Mouse (Mus musculus) embryonic facial prominence, embryonic 10.5 days (tissue): ENCODE measurements around the gene Spdya. TPM values are rescaled to one million over a fixed set of nuclear protein-coding genes. Genes with fewer than 3 reads are reported as not detected.

ENCODE experiments used
- DNase-seq: peaks from one replicate; pipeline ENCODE4 v3.0.0-alpha.2; 2017; ENCODE audit warnings: low spot score
- H3K27ac ChIP-seq: fragments of 300-500 bp; sonication (generic); replicated peaks from 2 replicates; pipeline ENCODE4 v1.5.1; 2016; ENCODE audit warnings: mild to moderate bottlenecking
- H3K27me3 ChIP-seq: fragments of 300-500 bp; sonication (generic); replicated peaks from 2 replicates; pipeline ENCODE4 v1.6.1; 2016; ENCODE audit warnings: low read depth, mild to moderate bottlenecking; ENCODE audit not compliant: poor library complexity, severe bottlenecking
- H3K36me3 ChIP-seq: fragments of 300-500 bp; sonication (generic); replicated peaks from 2 replicates; pipeline ENCODE4 v1.6.1; 2016; ENCODE audit warnings: mild to moderate bottlenecking, moderate library complexity
- H3K4me1 ChIP-seq: fragments of 300-500 bp; sonication (generic); 2 replicates; pipeline ENCODE4 v1.6.1; 2016
- H3K4me3 ChIP-seq: fragments of 300-500 bp; sonication (generic); 2 replicates; pipeline ENCODE4 v1.5.1; 2016; ENCODE audit warnings: mild to moderate bottlenecking, moderate library complexity
- H3K9me3 ChIP-seq: fragments of 300-500 bp; sonication (generic); 2 replicates; pipeline ENCODE4 v1.6.1; 2016; ENCODE audit warnings: mild to moderate bottlenecking
- WGBS: fragments of 180-500 bp; shearing (Covaris S2); methylation state at CpG from one replicate; pipeline ENCODE4 v1.1.7; 2016; 5-methylcytosine and 5-hydroxymethylcytosine counted together
- polyA plus RNA-seq: library from polyadenylated mRNA; unstranded; fragments of >200 nt; fragmentation: Nextera tagmentation; extraction: Ambion mirVana; gene quantifications from 2 replicates; pipeline ENCODE4 v1.2.1, GENCODE M21; 2016

Gene Spdya
- polyA plus RNA-seq, 1 experiment from 2014 or later = 0.87 TPM

DNA sequence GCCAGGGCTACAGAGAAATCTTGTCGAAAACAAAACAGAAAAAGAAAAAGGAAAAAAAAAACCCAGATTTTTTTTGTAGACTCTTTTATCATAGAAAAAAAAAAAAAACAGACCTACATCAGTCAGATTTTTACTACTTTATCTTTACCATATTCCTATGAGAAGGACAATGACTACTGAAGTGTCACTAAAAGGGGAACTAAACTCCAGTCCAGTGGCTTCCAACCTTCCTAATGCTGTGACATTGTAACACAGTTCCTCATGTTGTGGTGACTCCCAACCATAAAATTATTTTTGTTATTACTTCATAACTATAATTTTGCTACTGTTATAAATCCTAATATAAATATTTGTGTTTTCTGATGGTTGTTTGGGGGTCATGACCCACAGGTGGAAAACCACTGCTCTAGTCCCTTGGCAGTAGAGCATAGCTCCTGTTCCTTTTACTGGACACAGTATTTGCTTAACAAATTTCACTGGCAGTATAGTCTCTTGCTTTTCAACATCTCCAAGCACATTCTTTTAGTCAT, 27.4 kb downstream of the Spdya start:
- H3K27me3 ChIP-seq = no peaks in the 10 kb centered on the region
- H3K4me1 ChIP-seq = no peaks in the 10 kb centered on the region
- H3K4me3 ChIP-seq = no peak overlapping the region
- DNase-seq = no peak
- H3K9me3 ChIP-seq = no peaks in the 10 kb centered on the region
- no peaks in the 10 kb centered on the region for H3K36me3 ChIP-seq
- no peak overlapping the region for H3K27ac ChIP-seq
- 83% methylated on average over 1 of the region's 1 CpGs for whole genome bisulfite sequencing

DNA sequence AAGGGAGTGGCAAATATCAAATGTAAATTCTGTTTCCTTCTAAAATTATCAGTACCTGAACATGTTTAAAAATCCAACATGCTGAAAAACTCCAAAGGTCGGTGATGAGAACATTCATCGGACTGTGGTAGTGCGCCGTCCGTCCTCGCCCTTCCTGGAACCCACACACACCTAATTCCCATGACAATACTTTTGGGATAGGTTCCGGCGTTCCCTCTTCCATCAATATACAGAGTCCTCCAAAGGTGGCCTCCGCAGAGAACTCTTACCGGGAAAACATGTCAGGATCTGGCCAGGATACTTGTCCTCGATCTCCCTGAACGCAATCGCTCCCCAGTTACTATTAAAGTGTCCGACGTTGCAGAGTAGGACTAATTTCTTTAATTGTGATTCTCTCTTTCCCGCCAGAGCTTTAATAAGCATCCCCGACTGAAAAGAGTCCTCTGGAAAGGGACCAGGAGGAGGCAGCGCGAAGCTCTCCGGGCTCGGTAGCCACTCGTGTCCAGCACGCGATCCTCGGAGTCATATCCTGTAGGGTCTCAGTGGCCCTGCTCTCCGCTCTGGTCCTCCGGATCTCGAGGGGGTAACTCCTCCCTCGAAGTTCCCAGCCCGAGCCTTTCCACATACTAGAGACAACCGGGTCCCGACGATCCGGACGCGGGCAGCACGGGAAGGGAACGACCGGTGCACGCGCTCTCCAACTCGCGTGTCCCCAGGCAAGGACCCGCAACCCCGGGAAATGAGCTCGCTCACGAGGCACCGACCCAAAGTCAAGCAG, 46.2 kb downstream of the Spdya start:
- peak; percentile 11 for DNase-seq
- peaks cover under 1% of the 10 kb centered on the region for H3K36me3 ChIP-seq
- peaks cover 9% of the 10 kb centered on the region; the same call in 1 of the 2 replicates for H3K27me3 ChIP-seq
- H3K4me3 ChIP-seq = peak overlapping the region; percentile 70
- peak overlapping the region; percentile 82 for H3K27ac ChIP-seq
- H3K4me1 ChIP-seq = peaks cover 36% of the 10 kb centered on the region
- no peaks in the 10 kb centered on the region for H3K9me3 ChIP-seq
- WGBS = under 1% methylated on average over 48 of the region's 48 CpGs

DNA sequence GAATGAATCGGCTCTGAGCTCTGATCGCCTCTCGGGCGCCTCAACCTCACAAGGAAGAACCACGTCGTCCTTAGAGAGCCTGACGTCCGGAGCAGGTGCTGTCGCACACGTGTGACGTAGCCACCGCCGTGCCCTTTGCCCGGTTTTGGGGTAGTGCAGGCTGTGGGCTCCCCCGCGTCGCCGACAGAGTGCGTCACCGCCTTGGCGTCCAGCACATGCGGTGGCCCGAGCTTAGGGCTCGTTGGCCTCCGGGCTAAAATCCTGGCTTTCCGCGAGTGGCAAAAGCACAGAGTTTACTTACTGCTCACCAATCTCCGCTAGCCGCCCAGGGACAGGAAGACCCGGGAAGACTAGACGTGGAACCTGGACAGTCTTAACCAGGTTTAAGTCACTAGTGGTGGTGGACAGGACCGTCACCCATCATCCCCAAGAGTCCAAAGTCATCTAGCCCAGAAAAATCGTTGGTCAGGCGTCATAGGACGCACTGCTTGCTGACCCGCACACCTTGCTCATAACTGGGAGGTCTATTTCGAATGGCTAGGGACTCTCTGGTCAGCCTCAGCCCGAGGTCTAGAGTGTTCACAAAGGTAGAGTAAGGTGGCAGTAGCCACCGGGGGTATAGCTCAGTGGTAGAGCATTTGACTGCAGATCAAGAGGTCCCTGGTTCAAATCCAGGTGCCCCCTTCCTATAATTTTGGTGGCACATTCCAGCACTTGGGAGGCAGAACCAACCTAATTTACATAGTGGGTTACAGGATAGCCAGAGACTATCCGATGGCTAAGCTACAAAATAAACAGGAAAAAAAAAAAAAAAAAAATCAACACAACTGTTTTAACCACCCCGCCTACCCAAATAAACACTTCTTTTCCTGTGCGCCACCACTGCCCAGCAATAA, 47.0 kb downstream of the Spdya start:
- Histone ChIP-seq H3K4me1 (peaks cover 36% of the 10 kb centered on the region), H3K27me3 (peaks cover 9% of the 10 kb centered on the region; the same call in 1 of the 2 replicates), H3K9me3 (no peaks in the 10 kb centered on the region), H3K27ac (peak overlapping the region; percentile 82), H3K36me3 (no peaks in the 10 kb centered on the region), H3K4me3 (peak overlapping the region; percentile 70)
- peak; percentile 95 for DNase-seq
- WGBS = 5% methylated on average over 42 of the region's 42 CpGs

DNA sequence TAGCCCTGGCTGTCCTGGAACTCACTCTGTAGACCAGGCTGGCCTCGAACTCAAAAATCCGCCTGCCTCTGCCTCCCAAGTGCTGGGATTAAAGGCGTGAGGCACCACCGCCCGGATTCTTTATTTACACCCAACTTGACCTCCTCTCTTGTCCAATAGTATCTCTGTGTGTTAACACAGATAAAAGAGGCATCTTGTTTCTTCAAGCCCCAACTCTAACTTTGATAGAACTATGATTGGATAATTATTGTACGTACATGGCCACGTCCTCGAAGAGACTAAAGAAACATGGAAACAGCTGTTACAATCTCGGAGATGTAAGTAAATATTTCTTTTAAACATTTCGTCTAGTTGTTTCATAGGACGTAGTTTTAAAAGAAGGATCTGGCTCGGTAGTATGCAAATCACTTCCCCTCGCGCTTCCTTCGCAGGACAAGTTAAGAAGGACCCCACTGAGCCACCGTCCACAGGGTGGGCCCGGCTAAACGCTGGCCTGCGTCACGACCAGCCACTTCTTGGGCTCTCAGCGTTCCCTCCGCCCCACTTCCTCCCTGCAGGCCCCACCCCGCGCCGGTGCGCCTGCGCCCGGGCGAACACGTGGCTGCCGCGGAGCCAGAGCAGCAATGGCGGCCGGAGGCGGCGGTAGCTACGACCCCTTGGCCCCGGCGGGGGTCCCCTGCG, 63.9 kb downstream of the Spdya start, which contains the start of gene Wdr43:
Wdr43 (plus strand) TSS at position 258 of the 681 bp plus-strand sequence.
- WGBS = 5% methylated on average over 40 of the region's 40 CpGs
- no peaks in the 10 kb centered on the region for H3K9me3 ChIP-seq
- H3K36me3 ChIP-seq = peaks cover 27% of the 10 kb centered on the region
- H3K27me3 ChIP-seq = no peaks in the 10 kb centered on the region
- peak within 1 kb of the TSS; percentile 93 for H3K27ac ChIP-seq
- DNase-seq = peak; percentile 98
- H3K4me3 ChIP-seq = peak within 1 kb of the TSS; percentile 99
- H3K4me1 ChIP-seq = peaks cover 28% of the 10 kb centered on the region

DNA sequence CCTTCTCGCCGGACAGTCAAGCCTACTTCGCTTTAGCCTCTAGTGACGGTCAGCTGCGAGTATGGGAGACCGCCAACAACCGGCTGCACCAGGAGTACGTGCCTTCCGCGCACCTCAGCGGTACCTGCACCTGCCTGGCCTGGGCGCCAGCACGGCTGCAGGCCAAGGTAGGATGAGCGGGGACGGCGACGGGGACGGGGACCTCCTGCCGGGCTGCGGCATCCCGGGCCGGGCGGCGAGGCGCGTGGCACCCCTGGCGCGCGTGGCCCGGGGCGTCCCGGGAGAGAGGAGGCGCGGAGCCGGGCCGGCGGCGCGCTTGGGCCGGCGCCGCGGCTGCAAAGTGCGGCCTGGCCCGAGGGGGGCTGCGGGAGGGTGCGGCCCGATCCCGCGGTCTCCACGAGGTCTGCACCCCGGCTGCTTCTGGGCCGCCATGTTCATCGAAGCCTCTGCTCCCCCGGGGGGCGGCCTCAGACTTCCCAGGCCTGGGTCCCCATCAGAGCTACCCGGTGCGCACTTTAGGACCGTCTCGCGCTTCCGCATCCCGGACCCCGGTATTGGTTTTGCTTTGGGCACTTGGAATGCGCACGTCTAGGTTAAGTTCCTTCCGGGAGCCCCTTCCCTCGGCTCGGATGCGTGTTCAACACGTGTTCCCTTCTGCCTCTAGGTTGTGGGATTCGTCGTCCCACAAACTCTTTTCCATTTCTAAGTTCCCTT, 64.6 kb downstream of the Spdya start:
- no peaks in the 10 kb centered on the region for H3K9me3 ChIP-seq
- WGBS = under 1% methylated on average over 73 of the region's 73 CpGs
- H3K4me1 ChIP-seq = peaks cover 28% of the 10 kb centered on the region
- peak overlapping the region; percentile 93 for H3K27ac ChIP-seq
- peak overlapping the region; percentile 99 for H3K4me3 ChIP-seq
- DNase-seq = peak; percentile 54
- H3K36me3 ChIP-seq = peaks cover 28% of the 10 kb centered on the region
- no peaks in the 10 kb centered on the region for H3K27me3 ChIP-seq

DNA sequence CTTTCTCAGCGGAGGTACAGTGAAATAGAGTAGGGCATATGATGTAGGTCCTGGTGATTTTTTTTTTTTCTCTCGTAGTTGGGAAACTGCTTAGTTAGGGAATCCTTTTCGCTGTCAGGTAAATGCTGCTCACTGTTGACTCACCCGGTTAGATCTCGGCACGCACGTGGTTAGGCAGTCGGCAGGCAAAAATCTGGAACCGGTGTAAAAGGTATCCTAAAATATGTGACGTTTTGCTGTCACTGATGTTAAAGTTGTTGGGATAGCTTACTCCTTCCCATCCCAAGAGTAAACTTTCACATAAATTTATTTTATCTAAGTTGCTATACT, 65.1 kb downstream of the Spdya start:
- Histone ChIP-seq H3K36me3 (peaks cover 28% of the 10 kb centered on the region), H3K9me3 (no peaks in the 10 kb centered on the region), H3K4me3 (peak overlapping the region; percentile 99), H3K27ac (peak overlapping the region; percentile 93), H3K4me1 (peaks cover 28% of the 10 kb centered on the region), H3K27me3 (no peaks in the 10 kb centered on the region)
- DNase-seq = no peak
- under 1% methylated on average over 10 of the region's 10 CpGs for WGBS

DNA sequence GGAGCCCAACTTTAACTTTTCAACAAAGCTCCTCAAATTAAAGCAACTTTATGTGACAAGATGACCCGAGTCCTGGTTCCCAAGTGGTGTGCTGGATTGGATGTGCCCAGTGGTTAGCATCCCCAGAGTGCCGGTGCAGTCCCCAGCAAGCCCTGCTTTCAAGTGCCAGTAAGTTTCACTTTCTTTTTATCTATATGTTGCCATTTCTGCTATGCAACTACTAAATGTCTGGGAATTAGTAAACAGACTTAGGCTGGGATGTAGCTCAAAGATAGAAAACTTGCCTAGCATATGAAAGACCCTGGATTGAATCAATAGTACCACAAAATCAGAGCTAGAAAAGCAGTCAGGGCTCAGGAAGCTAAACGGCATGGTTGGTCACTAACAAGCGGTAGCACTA, 66.1 kb downstream of the Spdya start:
- peaks cover 28% of the 10 kb centered on the region for H3K4me1 ChIP-seq
- no peak for DNase-seq
- H3K27me3 ChIP-seq = no peaks in the 10 kb centered on the region
- WGBS = 76% methylated on average over 4 of the region's 4 CpGs
- peak overlapping the region; percentile 99 for H3K4me3 ChIP-seq
- peaks cover 28% of the 10 kb centered on the region for H3K36me3 ChIP-seq
- H3K9me3 ChIP-seq = no peaks in the 10 kb centered on the region
- H3K27ac ChIP-seq = no peak overlapping the region

DNA sequence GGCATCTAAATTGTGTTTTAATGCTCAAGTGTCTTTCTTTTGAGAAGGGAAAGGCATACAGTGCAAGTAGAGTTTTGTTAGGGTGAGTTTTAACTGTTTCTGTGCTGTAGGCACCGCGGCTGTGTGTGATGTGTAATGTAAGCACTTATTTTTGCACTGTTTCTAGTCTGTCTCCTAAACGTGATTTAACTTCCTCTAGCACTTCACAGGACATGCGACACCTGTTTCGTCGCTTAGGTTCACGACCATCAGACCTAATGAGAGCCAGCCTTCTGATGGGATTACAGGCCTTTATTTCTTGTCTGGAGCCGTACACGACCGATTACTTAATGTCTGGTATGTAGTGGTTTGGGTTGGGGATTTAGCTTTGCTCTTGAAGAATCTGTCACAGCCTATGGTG, 79.9 kb downstream of the Spdya start:
- 87% methylated on average over 10 of the region's 10 CpGs for WGBS
- H3K36me3 ChIP-seq = peaks cover 98% of the 10 kb centered on the region
- no peak overlapping the region for H3K27ac ChIP-seq
- H3K4me3 ChIP-seq = no peak overlapping the region
- H3K27me3 ChIP-seq = no peaks in the 10 kb centered on the region
- H3K9me3 ChIP-seq = no peaks in the 10 kb centered on the region
- DNase-seq = no peak
- no peaks in the 10 kb centered on the region for H3K4me1 ChIP-seq

DNA sequence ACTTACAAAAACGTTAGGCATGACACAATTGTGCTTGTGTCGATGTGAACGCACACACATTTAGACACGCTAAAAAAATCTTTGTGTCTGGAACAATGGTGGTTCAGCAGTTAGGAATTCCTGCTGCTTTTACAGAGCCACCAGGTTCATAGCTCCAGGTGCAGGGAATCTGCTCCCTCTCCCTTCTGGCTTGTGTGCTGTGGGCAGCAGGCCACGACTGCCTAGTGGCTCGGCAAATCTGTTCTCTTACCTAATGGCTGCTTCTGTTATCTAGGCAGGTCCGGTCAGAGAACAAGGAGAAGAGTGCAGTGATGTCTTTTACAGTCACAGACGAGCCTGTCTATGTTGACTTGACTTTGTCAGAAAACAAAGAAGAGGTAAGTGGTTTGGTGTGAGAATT, 81.5 kb downstream of the Spdya start:
- H3K36me3 ChIP-seq = peaks cover 98% of the 10 kb centered on the region
- 88% methylated on average over 8 of the region's 8 CpGs for WGBS
- H3K4me1 ChIP-seq = no peaks in the 10 kb centered on the region
- H3K27me3 ChIP-seq = no peaks in the 10 kb centered on the region
- no peak overlapping the region for H3K4me3 ChIP-seq
- DNase-seq = no peak
- no peak overlapping the region for H3K27ac ChIP-seq
- H3K9me3 ChIP-seq = no peaks in the 10 kb centered on the region

DNA sequence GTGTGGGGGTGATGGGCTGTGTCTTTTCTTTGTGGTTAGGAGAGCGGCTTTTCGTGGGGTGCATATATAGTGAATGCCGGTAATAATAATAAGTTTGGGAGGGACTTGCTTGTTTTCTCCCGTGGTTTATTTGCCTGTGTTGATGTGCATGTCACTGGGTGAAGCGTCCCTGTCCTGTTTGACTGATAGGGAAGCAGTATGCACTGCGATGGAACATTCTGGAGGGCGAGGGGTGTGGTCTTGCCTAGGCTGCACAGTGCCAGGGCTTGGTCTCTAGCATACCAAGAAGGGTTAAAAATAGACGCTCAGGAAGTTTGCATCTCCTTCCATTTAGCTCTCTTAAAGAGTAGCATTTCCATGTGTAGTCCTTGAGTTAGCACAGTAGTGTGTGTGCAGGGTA, 84.9 kb downstream of the Spdya start:
- Histone ChIP-seq H3K36me3 (peaks cover 97% of the 10 kb centered on the region), H3K4me1 (no peaks in the 10 kb centered on the region), H3K27ac (no peak overlapping the region), H3K9me3 (no peaks in the 10 kb centered on the region), H3K4me3 (no peak overlapping the region), H3K27me3 (no peaks in the 10 kb centered on the region)
- 93% methylated on average over 8 of the region's 8 CpGs for WGBS
- no peak for DNase-seq

DNA sequence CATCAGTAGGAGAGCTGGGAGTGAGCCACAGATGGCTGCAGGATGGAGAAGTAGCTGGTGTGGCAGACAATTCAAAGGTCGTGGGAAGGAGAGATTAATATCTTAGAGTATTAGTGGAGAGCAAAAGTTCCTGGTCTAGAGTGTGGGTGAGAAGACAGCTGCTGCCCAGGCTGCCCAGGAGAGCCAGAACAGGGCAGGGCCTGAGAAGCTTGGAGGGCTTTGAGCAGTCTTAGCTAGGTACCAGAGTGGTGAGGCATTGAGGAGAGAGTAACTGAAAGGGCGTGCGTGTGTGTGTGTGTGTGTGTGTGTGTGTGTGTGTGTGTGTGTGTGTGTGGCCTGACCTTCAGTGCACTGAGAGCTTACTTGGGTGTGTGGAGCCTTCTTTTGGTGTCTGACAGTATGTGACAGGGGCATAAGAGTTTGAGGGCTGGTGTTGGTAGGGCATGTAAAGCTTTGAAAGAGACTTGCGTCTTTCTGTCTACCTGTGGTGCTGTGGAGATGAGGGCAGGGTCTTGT, 85.9 kb downstream of the Spdya start:
- no peak overlapping the region for H3K4me3 ChIP-seq
- H3K9me3 ChIP-seq = no peaks in the 10 kb centered on the region
- 87% methylated on average over 4 of the region's 4 CpGs for WGBS
- no peak for DNase-seq
- no peaks in the 10 kb centered on the region for H3K27me3 ChIP-seq
- no peak overlapping the region for H3K27ac ChIP-seq
- H3K4me1 ChIP-seq = no peaks in the 10 kb centered on the region
- H3K36me3 ChIP-seq = peaks cover 98% of the 10 kb centered on the region
